Comparison of ENCODE assay signal across 27 mouse cellular contexts in genomic region chr7:3320856-3321255, GRCm38 (mm10). TPM values are rescaled to one million over a fixed set of nuclear protein-coding genes. Genes with fewer than 3 reads are reported as not detected.
"Had no signal": no experiment of that assay in that cellular context is flagged by ENCODE, and none has a peak within 500 bp of the region (broad histone marks: within the 10 kb centered on the region; RNA-seq: fewer than 3 reads in every experiment).

No protein-coding gene starts in this region.

- H3K27me3 ChIP-seq: intestine, embryonic 15.5 days; limb, embryonic 13.5 days; limb, embryonic 15.5 days had no signal

- ATAC-seq: hindbrain, embryonic 16.5 days; inflammation-experienced regulatory T-cells, adult 6 months; intestine, embryonic 15.5 days; intestine, postnatal 0 days; liver, embryonic 12.5 days had no signal

- H3K4me3 ChIP-seq: gastrocnemius, adult 2 months; heart, adult 2 months; heart, embryonic 10.5 days; heart, embryonic 12.5 days; hindbrain, embryonic 10.5 days; hindbrain, embryonic 12.5 days; intestine, embryonic 15.5 days; layer of hippocampus, adult 2 months; left cerebral cortex, adult 2 months; limb, embryonic 13.5 days; limb, embryonic 15.5 days; liver, embryonic 12.5 days had no signal

- H3K36me3 ChIP-seq: heart, embryonic 10.5 days; heart, embryonic 12.5 days; hindbrain, embryonic 10.5 days; hindbrain, embryonic 12.5 days; intestine, embryonic 15.5 days; limb, embryonic 13.5 days; limb, embryonic 15.5 days; liver, embryonic 12.5 days had no signal

- H3K4me1 ChIP-seq: heart, embryonic 10.5 days; heart, embryonic 12.5 days; intestine, embryonic 15.5 days; limb, embryonic 13.5 days; limb, embryonic 15.5 days; liver, embryonic 12.5 days had no signal

- DNase-seq: gastrocnemius, adult 2 months; gastrocnemius, postnatal 10 days; gastrocnemius, postnatal 25 days; heart, adult 2 months; heart, postnatal 10 days; heart, postnatal 4 days; kidney, adult 18-20 months; kidney, adult 8-10 months; kidney, postnatal 10 days; kidney, postnatal 25 days; kidney, postnatal 4 days had no signal

- H3K27ac ChIP-seq: gastrocnemius, adult 2 months; heart, adult 2 months; heart, embryonic 10.5 days; hindbrain, embryonic 10.5 days; hindbrain, embryonic 12.5 days; hindbrain, embryonic 14.5 days; intestine, embryonic 15.5 days; layer of hippocampus, adult 2 months; left cerebral cortex, adult 2 months; limb, embryonic 13.5 days; limb, embryonic 15.5 days; liver, embryonic 12.5 days; liver, embryonic 14.5 days had no signal

- H3K9me3 ChIP-seq: heart, embryonic 10.5 days; heart, embryonic 12.5 days; hindbrain, embryonic 10.5 days; hindbrain, embryonic 12.5 days; intestine, embryonic 15.5 days; limb, embryonic 13.5 days; limb, embryonic 15.5 days; liver, embryonic 12.5 days had no signal

RNA-seq across cellular contexts. Expression of gene Cacng7, which starts 11.9 kb away (rescaled TPM):
- total RNA-seq: granulocyte monocyte progenitor cell, adult 5-6 weeks had no signal
- polyA plus RNA-seq: inflammation-experienced regulatory T-cells, adult 6 months had no signal

RNA-seq across cellular contexts. Expression of gene Prkcg, which starts 31.9 kb away (rescaled TPM):
- total RNA-seq: granulocyte monocyte progenitor cell, adult 5-6 weeks had no signal
